ENCODE assay signal across 8 mouse cellular contexts in genomic region chr5:73490596-73491073, GRCm38 (mm10). TPM values are rescaled to one million over a fixed set of nuclear protein-coding genes. Genes with fewer than 3 reads are reported as not detected.
A peak's percentile ranks its signal among the peaks of the same experiment; 100 is the strongest.
DNase-seq lines count a peak whose midpoint lies in the region; ATAC-seq and TF ChIP-seq lines count a peak whose summit lies in the region.

No protein-coding gene starts in this region.

- peak; percentile 99 for ATAC-seq in erythroid progenitor cell, adult 5-6 weeks (replicated peaks; ENCODE audit: low FRiP score, poor library complexity, severe bottlenecking)
- ATAC-seq in heart, embryonic 12.5 days (ENCODE audit: insufficient number of reproducible peaks, low FRiP score) = peak; percentile 97
- peak; percentile 97 for ATAC-seq in kidney, postnatal 0 days (replicated peaks; ENCODE audit: low FRiP score, low read depth)
- ATAC-seq in liver, embryonic 11.5 days (replicated peaks; ENCODE audit: low FRiP score) = peak; percentile 94
- peak; percentile 97 for ATAC-seq in stomach, embryonic 14.5 days (ENCODE audit: insufficient number of reproducible peaks, insufficient read depth, low FRiP score, low read depth)

- peak; percentile 60 for TF ChIP-seq CTCF in kidney, postnatal 0 days (IDR thresholded peaks at IDR 0.05; ENCODE audit: low read depth)

- H3K9me3 ChIP-seq in heart, embryonic 12.5 days (replicated peaks) = no peaks in the 10 kb centered on the region
- no peaks in the 10 kb centered on the region for H3K9me3 ChIP-seq in kidney, postnatal 0 days (replicated peaks; ENCODE audit: low read length)
- H3K9me3 ChIP-seq in liver, embryonic 11.5 days (ENCODE audit: control insufficient read depth, low read length) = no peaks in the 10 kb centered on the region
- H3K9me3 ChIP-seq in stomach, embryonic 14.5 days (ENCODE audit: control insufficient read depth, low read depth, low read length) = no peaks in the 10 kb centered on the region

- WGBS in heart, embryonic 12.5 days = 0% methylated on average over 33 of the region's 37 CpGs
- under 1% methylated on average over 37 of the region's 37 CpGs for WGBS in kidney, postnatal 0 days
- WGBS in liver, embryonic 11.5 days = under 1% methylated on average over 37 of the region's 37 CpGs
- under 1% methylated on average over 36 of the region's 37 CpGs for WGBS in stomach, embryonic 14.5 days

- peak overlapping the region; percentile 86 for H3K4me3 ChIP-seq in heart, embryonic 12.5 days
- H3K4me3 ChIP-seq in kidney, postnatal 0 days (replicated peaks; ENCODE audit: low read depth, low read length) = peak overlapping the region; percentile 91
- H3K4me3 ChIP-seq in liver, embryonic 11.5 days (ENCODE audit: low read depth, low read length) = peak overlapping the region; percentile 88
- H3K4me3 ChIP-seq in stomach, embryonic 14.5 days (ENCODE audit: low read depth, low read length) = peak overlapping the region; percentile 87

- peaks cover 7% of the 10 kb centered on the region for H3K4me1 ChIP-seq in heart, embryonic 12.5 days (replicated peaks)
- 0 out of 2 replicates have a peak, but pooled peaks cover 6% of the 10 kb centered on the region for H3K4me1 ChIP-seq in kidney, postnatal 0 days (replicated peaks; ENCODE audit: insufficient read depth, low read length)
- no peaks in the 10 kb centered on the region for H3K4me1 ChIP-seq in liver, embryonic 11.5 days (replicated peaks; ENCODE audit: control insufficient read depth, insufficient read depth, low read length)
- peaks cover 9% of the 10 kb centered on the region; the same call in 1 of the 2 replicates for H3K4me1 ChIP-seq in stomach, embryonic 14.5 days (ENCODE audit: control insufficient read depth, insufficient read depth, low read length)

- H3K27me3 ChIP-seq in heart, embryonic 12.5 days (replicated peaks) = no peaks in the 10 kb centered on the region
- no peaks in the 10 kb centered on the region for H3K27me3 ChIP-seq in kidney, postnatal 0 days (ENCODE audit: insufficient read depth, low read length)
- no peaks in the 10 kb centered on the region for H3K27me3 ChIP-seq in liver, embryonic 11.5 days (replicated peaks; ENCODE audit: control insufficient read depth, insufficient read depth, low read length)
- H3K27me3 ChIP-seq in stomach, embryonic 14.5 days (ENCODE audit: control insufficient read depth, insufficient read depth, low read length) = no peaks in the 10 kb centered on the region

- peak overlapping the region; percentile 88 for H3K27ac ChIP-seq in heart, embryonic 12.5 days (ENCODE audit: poor library complexity, severe bottlenecking)
- H3K27ac ChIP-seq in kidney, postnatal 0 days = peak overlapping the region; percentile 93
- peak overlapping the region; percentile 86; the same call in 1 of the 2 replicates for H3K27ac ChIP-seq in liver, embryonic 11.5 days (ENCODE audit: low read depth, low read length)
- peak overlapping the region; percentile 96 for H3K27ac ChIP-seq in stomach, embryonic 14.5 days (ENCODE audit: low read length)

- DNase-seq in CD4-positive helper T cell, adult 2 months (ENCODE audit: low read depth, low spot score) = peak; percentile 97
- DNase-seq in brain, embryonic 18.5 days (ENCODE audit: low read depth, low spot score) = peak; percentile 96
- DNase-seq in kidney, postnatal 0 days (ENCODE audit: low spot score) = peak; percentile 100
- peak; percentile 98 for DNase-seq in liver, embryonic 11.5 days (ENCODE audit: low spot score)
- peak; percentile 96 for DNase-seq in naive thymus-derived CD4-positive, alpha-beta T cell, adult 2 months (ENCODE audit: low read depth)

- peak overlapping the region; percentile 82 for H3K9ac ChIP-seq in heart, embryonic 12.5 days
- peak overlapping the region; percentile 67 for H3K9ac ChIP-seq in kidney, postnatal 0 days (ENCODE audit: low read depth, low read length)
- peak overlapping the region; percentile 78 for H3K9ac ChIP-seq in liver, embryonic 11.5 days (ENCODE audit: low read depth, low read length)
- H3K9ac ChIP-seq in stomach, embryonic 14.5 days (replicated peaks; ENCODE audit: low read depth, low read length) = peak overlapping the region; percentile 60

- peak overlapping the region; percentile 100 for H3K4me2 ChIP-seq in heart, embryonic 12.5 days
- peak overlapping the region; percentile 97 for H3K4me2 ChIP-seq in kidney, postnatal 0 days (ENCODE audit: low read length)
- peak overlapping the region; percentile 97 for H3K4me2 ChIP-seq in liver, embryonic 11.5 days
- H3K4me2 ChIP-seq in stomach, embryonic 14.5 days (replicated peaks; ENCODE audit: low read depth, low read length) = peak overlapping the region; percentile 84

- no peaks in the 10 kb centered on the region for H3K36me3 ChIP-seq in heart, embryonic 12.5 days
- no peaks in the 10 kb centered on the region for H3K36me3 ChIP-seq in kidney, postnatal 0 days (ENCODE audit: insufficient read depth, low read length)
- H3K36me3 ChIP-seq in liver, embryonic 11.5 days (ENCODE audit: control insufficient read depth, insufficient read depth, low read length) = no peaks in the 10 kb centered on the region
- H3K36me3 ChIP-seq in stomach, embryonic 14.5 days (ENCODE audit: control insufficient read depth, insufficient read depth, low read length) = no peaks in the 10 kb centered on the region

RNA-seq across cellular contexts. Expression of gene Dcun1d4, which starts 9.8 kb away (rescaled TPM):
- 1.3 and 5.4 TPM in 2 replicates for total RNA-seq in erythroid progenitor cell, adult 5-6 weeks (2015; ENCODE audit: low replicate concordance)
- total RNA-seq in erythroid progenitor cell, adult 5-6 weeks (2017; ENCODE audit: low replicate concordance) = 0.77 and 1.7 TPM in 2 replicates
- 21.3 and 23.5 TPM in 2 replicates for polyA plus RNA-seq in heart, embryonic 12.5 days (2016; fragmentation: Nextera tagmentation; extraction: Ambion mirVana)
- polyA plus RNA-seq in kidney, postnatal 0 days (2015; fragmentation: Nextera tagmentation; extraction: Ambion mirVana) = 22.0 and 23.8 TPM in 2 replicates
- 14.8 and 15.4 TPM in 2 replicates for polyA plus RNA-seq in liver, embryonic 11.5 days (2014; fragmentation: Nextera tagmentation; extraction: Ambion mirVana)
- polyA plus RNA-seq in stomach, embryonic 14.5 days (2014; fragmentation: Nextera tagmentation; extraction: Ambion mirVana) = 29.4 and 33.3 TPM in 2 replicates

Comparison
In these comparisons a context has a peak if more than half of its experiments do, and no peak if none do; other contexts are left out.
1. Peak in every context shown above with its lines: DNase-seq, ATAC-seq, H3K4me3 ChIP-seq and H3K27ac ChIP-seq.